Mouse (Mus musculus) liver, adult 2 months (tissue): ENCODE data around the gene Zfp697.
"Not testable (repeated sequence)": the region's sequence is repeated elsewhere in the genome, so short reads cannot be mapped to it uniquely, and the experiment has no call there.

ENCODE experiments used
- CTCF ChIP-seq: fragments of 200-500 bp; IDR thresholded peaks from 2 replicates; pipeline ENCODE4 v1.5.1; 2011; ENCODE audit warnings: low read depth, low read length, control low read depth
- POLR2A ChIP-seq: fragments of 200-500 bp; IDR thresholded peaks from 2 replicates; pipeline ENCODE4 v1.6.1; 2011; ENCODE audit warnings: low read length, control low read depth; ENCODE audit not compliant: insufficient read depth; ENCODE audit errors: extremely low read depth

GRCm38 (mm10) chr3:98581024-98581423, 198.8 kb downstream of the Zfp697 start:
- not testable (repeated sequence) for TF ChIP-seq CTCF, POLR2A
